Mouse (Mus musculus) limb, embryonic 14.5 days (tissue): Measurements from ENCODE around the gene Atp8b3. TPM values are rescaled to one million over a fixed set of nuclear protein-coding genes. Genes with fewer than 3 reads are reported as not detected.

Source experiments
- ATAC-seq: fragments of 200-750 bp; cut with Nextera tagmentation; 2 replicates; pipeline ENCODE4 v1.8.0; 2017; ENCODE audit warnings: low read depth, moderate number of reproducible peaks, moderate TSS enrichment; ENCODE audit not compliant: low FRiP score
- DNase-seq: peaks from one replicate; pipeline ENCODE4 v3.0.0-alpha.2; 2015; ENCODE audit warnings: low spot score
- H3K27ac ChIP-seq: fragments of 300-500 bp; sonication (generic); replicated peaks from 2 replicates; pipeline ENCODE4 v1.5.1; 2014; ENCODE audit warnings: low read depth, mild to moderate bottlenecking, low read length, moderate library complexity, mixed read lengths
- H3K27me3 ChIP-seq: fragments of 300-500 bp; sonication (generic); 2 replicates; pipeline ENCODE4 v1.6.1; 2014; ENCODE audit warnings: low read length, mixed read lengths; ENCODE audit not compliant: control insufficient read depth, insufficient read depth
- H3K36me3 ChIP-seq: fragments of 300-500 bp; sonication (generic); 2 replicates; pipeline ENCODE4 v1.6.1; 2014; ENCODE audit warnings: mild to moderate bottlenecking, low read length, moderate library complexity, mixed read lengths; ENCODE audit not compliant: control insufficient read depth, insufficient read depth
- H3K4me1 ChIP-seq: fragments of 300-500 bp; sonication (generic); 2 replicates; pipeline ENCODE4 v1.6.1; 2014; ENCODE audit warnings: antibody characterized with exemption, low read length, mixed read lengths; ENCODE audit not compliant: control insufficient read depth, insufficient read depth
- H3K4me2 ChIP-seq: fragments of 300-500 bp; sonication (generic); replicated peaks from 2 replicates; pipeline ENCODE4 v1.6.1; 2014; ENCODE audit warnings: low read depth, mild to moderate bottlenecking, low read length, moderate library complexity; ENCODE audit not compliant: severe bottlenecking
- H3K4me3 ChIP-seq: fragments of 300-500 bp; sonication (generic); replicated peaks from 2 replicates; pipeline ENCODE4 v1.5.1; 2014; ENCODE audit warnings: low read length
- H3K9ac ChIP-seq: fragments of 300-500 bp; sonication (generic); 2 replicates; pipeline ENCODE4 v1.6.1; 2014; ENCODE audit warnings: mild to moderate bottlenecking, low read depth, low read length, moderate library complexity; ENCODE audit not compliant: severe bottlenecking
- H3K9me3 ChIP-seq: fragments of 300-500 bp; sonication (generic); 2 replicates; pipeline ENCODE4 v1.6.1; 2016; ENCODE audit warnings: low read length; ENCODE audit not compliant: control insufficient read depth
- POLR2A ChIP-seq: fragments of 200-500 bp; IDR thresholded peaks from 2 replicates; pipeline ENCODE4 v1.8.0; 2012; ENCODE audit warnings: inconsistent platforms, mild to moderate bottlenecking, moderate library complexity, borderline replicate concordance; ENCODE audit not compliant: insufficient read depth, insufficient read length; ENCODE audit errors: extremely low read depth
- WGBS: fragments of 180-500 bp; shearing (Covaris S2); extraction: QIAGEN DNeasy Blood & Tissue Kit; methylation state at CpG from one replicate; pipeline ENCODE4 v1.1.7; 2014; 5-methylcytosine and 5-hydroxymethylcytosine counted together
- polyA plus RNA-seq, 2 experiments: library from polyadenylated mRNA; depleted of rRNA in 1 of 2; stranded (reverse) in 1 of 2; unstranded in 1 of 2; fragments of >200 nt; fragmentation: Nextera tagmentation in 1 of 2; extraction: Ambion mirVana in 1 of 2; gene quantifications; 2 replicates each; pipeline versions ENCODE4 v1.2.1 to v1.2.3; 2012 to 2014

Gene Atp8b3
- polyA plus RNA-seq, 2 experiments, result 0.14 to 0.30 TPM

DNA sequence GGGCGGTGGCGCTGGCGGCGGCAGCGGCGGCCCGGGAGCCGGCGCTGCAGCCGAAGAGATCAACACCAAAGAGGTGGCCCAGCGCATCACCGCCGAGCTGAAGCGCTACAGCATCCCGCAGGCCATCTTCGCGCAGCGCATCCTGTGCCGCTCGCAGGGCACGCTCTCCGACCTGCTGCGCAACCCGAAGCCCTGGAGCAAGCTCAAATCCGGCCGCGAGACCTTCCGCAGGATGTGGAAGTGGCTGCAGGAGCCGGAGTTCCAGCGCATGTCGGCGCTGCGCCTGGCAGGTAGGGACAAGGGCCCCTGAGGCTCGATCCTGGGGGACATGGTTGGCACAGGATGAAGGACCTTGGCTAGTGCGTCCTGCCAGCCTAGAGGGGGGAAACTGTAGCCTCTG is 43.0 kb downstream of the Atp8b3 start:
- ATAC-seq (no peak), DNase-seq (no peak)
- WGBS, result under 1% methylated on average over 33 of the region's 35 CpGs

DNA sequence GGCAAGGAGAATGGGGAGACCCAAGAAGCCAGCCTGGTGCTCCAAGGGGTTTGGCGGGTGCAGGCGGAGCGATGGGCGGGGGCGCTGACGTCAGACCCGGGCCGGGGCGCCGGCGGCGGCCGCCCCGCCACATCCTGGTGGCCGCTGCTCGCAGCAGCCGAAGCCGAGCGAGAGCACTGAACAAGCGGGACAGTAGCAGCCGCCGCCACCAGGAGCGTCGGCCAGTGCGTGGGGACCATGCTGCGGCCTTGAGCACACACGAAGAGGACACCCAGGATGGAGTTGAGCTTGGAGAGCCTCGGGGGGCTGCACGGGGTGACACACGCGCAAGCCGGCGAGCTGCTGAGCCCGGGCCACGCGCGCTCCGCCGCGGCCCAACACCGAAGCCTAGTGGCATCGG is 44.2 kb downstream of the Atp8b3 start, which contains the start of gene Onecut3:
TSS of gene Onecut3 (plus strand) at position 104 of the 400 bp plus-strand sequence.
- TF ChIP-seq POLR2A, result no peak
- ATAC-seq, result peak; percentile 54
- DNase-seq, result no peak
- Histone ChIP-seq H3K27ac (no peak within 1 kb of the TSS), H3K4me1 (peaks cover 14% of the 10 kb centered on the region), H3K36me3 (no peaks in the 10 kb centered on the region), H3K4me2 (peak within 1 kb of the TSS; percentile 82), H3K27me3 (peaks cover 96% of the 10 kb centered on the region), H3K4me3 (peak within 1 kb of the TSS; percentile 44), H3K9ac (peak within 1 kb of the TSS; percentile 36; the same call in 1 of the 2 replicates), H3K9me3 (no peaks in the 10 kb centered on the region)
- WGBS, result 0% methylated on average over 11 of the region's 42 CpGs

More for the DNA sequence above, 43.0 kb downstream of the Atp8b3 start:
- H3K27me3 ChIP-seq, result peaks cover 96% of the 10 kb centered on the region
- H3K36me3 ChIP-seq, result no peaks in the 10 kb centered on the region
- H3K9me3 ChIP-seq, result no peaks in the 10 kb centered on the region
- H3K4me1 ChIP-seq, result peaks cover 14% of the 10 kb centered on the region
- H3K9ac ChIP-seq, result 0 out of 2 replicates have a peak overlapping the region, but pooled peaks have one; percentile 21
- TF ChIP-seq POLR2A, result no peak
- no peak overlapping the region for H3K27ac ChIP-seq
- peak overlapping the region; percentile 82 for H3K4me2 ChIP-seq
- H3K4me3 ChIP-seq, result peak overlapping the region; percentile 44

DNA sequence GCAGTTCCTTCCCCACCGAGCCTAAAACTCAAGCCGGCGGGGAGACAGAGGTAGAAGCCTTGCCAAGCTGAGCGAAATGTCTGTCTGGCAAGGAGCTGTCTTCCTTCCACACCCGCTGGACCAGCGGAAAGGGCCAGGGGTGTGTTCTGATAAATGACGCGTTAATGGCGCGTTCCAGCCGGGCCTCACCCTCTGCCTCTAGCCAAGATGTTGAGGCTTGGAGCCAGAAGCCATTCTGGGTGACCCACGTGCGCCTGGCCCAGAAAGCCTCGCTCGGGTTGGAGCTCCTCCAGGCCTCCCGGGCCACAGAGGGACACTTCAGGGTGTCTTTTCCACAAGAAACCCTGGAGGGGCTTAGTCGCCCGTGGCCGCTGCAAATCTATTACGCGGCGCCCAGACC is 48.9 kb downstream of the Atp8b3 start:
- H3K4me3 ChIP-seq, result 0 out of 2 replicates have a peak overlapping the region, but pooled peaks have one; percentile 3
- no peak overlapping the region for H3K9ac ChIP-seq
- ATAC-seq (no peak), DNase-seq (no peak)
- under 1% methylated on average over 22 of the region's 22 CpGs for WGBS
- no peak overlapping the region for H3K4me2 ChIP-seq
- no peak overlapping the region for H3K27ac ChIP-seq
- no peaks in the 10 kb centered on the region for H3K9me3 ChIP-seq
- no peak for TF ChIP-seq POLR2A
- H3K36me3 ChIP-seq, result no peaks in the 10 kb centered on the region
- peaks cover 7% of the 10 kb centered on the region for H3K4me1 ChIP-seq
- H3K27me3 ChIP-seq, result peaks cover 83% of the 10 kb centered on the region

DNA sequence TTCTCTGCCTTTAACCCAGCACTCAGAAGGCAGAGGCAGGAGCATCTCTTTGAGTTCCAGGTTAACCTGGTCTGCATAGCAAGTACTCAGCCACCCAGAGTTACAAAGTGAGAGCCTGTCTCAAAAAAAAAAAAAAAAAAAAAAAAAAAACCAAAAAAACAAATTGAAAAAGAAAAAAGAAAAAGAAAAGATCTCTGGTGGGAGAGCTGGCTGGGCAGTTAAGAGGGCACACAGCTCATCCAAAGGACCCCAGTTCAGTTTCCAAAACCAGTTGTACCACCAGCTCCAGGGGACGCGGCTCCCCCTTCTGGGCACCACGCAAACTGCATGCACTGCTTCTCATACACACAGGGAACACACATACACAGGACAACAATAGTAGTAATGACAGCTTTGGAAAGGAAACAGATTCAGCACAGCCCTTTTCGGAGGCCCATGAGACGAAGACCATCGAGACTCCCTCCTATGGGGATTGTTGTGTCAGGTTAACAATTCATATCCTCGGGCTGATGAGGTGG is 52.0 kb downstream of the Atp8b3 start:
- no peak for TF ChIP-seq POLR2A
- WGBS, result 78% methylated on average over 7 of the region's 7 CpGs
- no peak for DNase-seq
- Histone ChIP-seq H3K27me3 (peaks cover 76% of the 10 kb centered on the region), H3K36me3 (no peaks in the 10 kb centered on the region), H3K9me3 (no peaks in the 10 kb centered on the region), H3K4me3 (no peak overlapping the region), H3K4me1 (no peaks in the 10 kb centered on the region), H3K9ac (no peak overlapping the region), H3K27ac (no peak overlapping the region), H3K4me2 (no peak overlapping the region)
- no peak for ATAC-seq

DNA sequence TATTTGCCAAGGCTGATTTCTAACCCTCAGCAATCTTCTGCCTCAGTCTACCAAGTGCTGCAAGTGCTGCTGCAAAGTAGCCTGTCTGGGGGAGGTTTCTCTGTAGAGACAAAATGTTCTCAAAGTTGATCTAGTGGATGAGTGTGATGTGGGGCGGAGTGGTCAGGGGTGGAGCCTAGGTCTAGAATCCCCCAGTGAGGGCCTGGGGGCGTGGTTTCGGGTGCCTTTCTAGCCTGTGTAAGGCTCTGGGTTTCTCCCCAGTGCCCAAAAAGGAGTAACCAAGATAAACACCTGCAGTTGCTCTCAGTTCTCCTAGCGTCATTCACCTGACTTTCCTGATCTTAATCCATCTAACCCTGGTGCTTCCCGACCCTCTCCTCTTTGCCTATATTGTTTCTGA is 57.9 kb downstream of the Atp8b3 start:
- H3K27me3 ChIP-seq, result peaks cover 47% of the 10 kb centered on the region
- no peak overlapping the region for H3K4me2 ChIP-seq
- ATAC-seq (no peak), DNase-seq (no peak)
- no peaks in the 10 kb centered on the region for H3K4me1 ChIP-seq
- H3K4me3 ChIP-seq, result no peak overlapping the region
- no peak overlapping the region for H3K27ac ChIP-seq
- WGBS, result 6% methylated on average over 5 of the region's 5 CpGs
- no peak for TF ChIP-seq POLR2A
- H3K9ac ChIP-seq, result no peak overlapping the region
- no peaks in the 10 kb centered on the region for H3K9me3 ChIP-seq
- H3K36me3 ChIP-seq, result no peaks in the 10 kb centered on the region
